Mouse (Mus musculus) retina, postnatal 1 day (tissue): ENCODE data around the gene Ttll11.

Experiments
- DNase-seq: peaks from one replicate; pipeline ENCODE4 v3.0.0-alpha.2; 2012

Ttll11 gene

DNA sequence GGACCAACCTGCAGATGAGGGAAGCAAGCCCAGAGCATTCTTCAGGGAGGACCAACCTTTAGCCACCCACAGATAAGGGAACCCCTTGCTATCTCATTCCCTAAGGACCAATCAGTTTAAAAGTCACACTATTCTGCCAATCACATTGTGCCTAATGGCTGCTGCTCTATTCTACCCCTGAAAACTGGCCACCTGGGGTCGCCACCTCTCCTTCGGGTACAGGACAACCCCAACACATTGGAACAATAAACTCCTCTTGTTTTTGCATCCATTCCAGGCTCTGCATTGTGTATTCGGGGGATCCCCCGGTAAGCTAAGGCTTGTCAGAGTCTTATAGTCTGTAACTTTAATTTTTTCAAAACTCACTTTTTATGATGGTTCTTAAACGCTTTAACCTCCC, 218.3 kb downstream of the Ttll11 start:
- no peak for DNase-seq

DNA sequence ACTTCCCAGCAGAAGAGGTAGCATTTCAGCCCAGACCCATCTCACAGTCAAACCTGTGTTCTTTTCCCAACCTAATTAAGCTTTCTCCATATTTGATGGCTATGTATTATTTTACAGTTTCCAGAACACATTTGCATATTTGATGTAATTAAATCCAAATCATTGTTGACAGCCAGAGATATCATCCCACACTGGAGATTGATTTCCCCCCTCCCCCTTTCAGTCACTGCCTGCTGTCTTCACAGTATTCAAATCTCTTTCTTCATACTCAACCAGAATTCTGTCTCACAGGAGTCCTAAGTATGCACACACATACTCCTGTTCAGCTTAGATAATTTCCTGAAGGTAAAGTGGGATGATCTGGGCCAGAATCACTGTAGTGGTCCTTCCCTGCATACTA, 218.8 kb downstream of the Ttll11 start:
- DNase-seq = peak; percentile 69

DNA sequence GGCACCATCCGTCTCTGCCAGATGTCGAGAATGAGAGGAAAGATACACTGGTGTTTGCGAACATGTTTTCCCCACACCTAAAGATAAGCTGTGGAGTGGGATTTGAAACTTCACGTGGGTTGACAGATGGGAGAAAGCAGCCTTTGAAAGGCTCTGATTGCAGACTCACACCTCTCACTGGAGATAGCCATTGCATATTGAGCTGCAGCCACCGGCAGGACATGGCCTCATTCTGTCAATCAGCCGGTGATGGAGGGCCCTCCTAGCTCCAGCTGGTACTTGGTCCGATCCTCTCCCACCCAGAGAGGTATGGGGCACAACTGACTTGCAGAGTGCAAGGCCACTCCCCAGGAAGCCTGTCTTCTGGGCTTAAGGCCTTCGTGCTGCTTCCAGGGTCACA, 219.4 kb downstream of the Ttll11 start:
- DNase-seq = peak; percentile 82

DNA sequence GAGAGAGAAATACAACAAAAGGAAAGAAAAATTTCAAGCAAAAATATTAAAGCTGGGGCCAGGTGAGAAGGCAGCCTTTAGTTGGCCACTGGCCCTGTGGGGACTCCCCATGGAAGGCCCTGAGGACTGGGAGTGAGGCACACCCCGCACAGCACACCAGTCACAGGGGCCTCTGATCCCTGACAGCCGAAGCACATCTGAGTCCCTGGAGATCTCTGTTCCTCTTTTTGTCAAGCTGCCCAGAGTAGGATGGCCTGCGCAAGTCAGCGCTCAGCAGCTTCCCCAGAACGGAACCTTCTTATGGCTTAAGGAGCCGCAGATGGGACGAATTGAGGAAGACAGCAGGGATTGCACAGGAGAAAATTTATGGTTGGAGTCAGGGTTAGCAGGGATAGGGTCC, 223.2 kb downstream of the Ttll11 start:
- no peak for DNase-seq

GRCm38 (mm10) chr2:35751781-35752505, 227.8 kb downstream of the Ttll11 start:
- peak; percentile 43 for DNase-seq

DNA sequence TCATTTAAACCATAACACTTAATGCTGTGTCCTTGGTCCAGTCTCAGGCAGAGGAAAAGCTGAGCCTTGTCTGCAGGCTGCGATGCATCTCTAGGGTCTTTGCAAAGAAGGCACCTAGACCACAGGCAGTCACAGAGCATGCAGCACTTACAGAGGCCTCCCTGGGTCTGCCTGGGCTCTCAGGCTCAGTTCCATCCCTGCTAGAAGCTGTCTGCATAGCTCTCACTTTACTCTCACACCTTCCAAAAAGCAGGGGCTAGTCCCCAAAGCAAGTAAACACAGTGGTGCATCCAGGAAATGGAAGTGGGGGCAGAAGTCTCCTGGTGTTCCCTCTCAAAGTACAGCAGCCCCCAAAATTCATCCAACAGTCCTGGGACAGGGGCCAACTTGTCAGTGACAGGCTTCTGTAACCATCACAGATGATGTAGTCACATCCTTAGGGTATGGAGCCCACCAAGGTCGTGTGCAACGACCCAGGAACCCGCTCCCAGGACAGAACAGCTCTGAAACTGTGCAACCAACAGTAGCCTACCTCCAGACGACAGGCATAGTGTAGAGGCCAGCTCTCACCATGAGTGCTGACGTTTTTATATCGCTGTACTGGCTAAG, 229.1 kb downstream of the Ttll11 start:
- no peak for DNase-seq

DNA sequence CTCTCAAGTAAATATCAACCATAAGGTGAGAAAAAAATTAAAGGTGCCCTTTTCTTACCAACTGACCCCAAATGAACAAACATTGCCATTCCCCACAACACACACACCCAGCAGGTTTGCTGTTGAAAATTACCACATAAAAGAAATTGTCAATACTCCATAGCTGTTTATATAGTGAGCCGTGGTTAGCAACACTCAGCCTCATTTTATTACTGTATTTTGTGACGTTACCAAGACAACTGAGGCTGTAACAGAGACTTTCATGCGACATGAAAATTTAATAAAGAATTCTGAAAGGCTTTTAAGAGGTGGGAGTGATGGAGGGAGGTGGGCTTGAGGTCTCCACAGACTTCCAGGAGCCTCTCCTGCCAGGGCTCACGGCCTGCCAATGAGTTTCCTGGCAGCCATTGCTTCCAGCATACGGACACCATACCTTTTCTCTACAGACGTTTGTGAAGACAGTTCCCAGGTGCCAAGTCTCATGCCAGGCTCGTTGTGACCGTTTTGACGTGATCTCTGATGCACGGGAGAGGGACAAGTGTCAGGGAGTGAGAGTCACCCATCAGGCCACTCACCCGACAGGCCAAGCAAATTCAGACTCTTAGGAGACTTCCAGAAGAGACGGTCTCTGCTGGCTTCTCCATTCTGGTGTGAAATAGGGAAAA, 232.2 kb downstream of the Ttll11 start:
- no peak for DNase-seq

DNA sequence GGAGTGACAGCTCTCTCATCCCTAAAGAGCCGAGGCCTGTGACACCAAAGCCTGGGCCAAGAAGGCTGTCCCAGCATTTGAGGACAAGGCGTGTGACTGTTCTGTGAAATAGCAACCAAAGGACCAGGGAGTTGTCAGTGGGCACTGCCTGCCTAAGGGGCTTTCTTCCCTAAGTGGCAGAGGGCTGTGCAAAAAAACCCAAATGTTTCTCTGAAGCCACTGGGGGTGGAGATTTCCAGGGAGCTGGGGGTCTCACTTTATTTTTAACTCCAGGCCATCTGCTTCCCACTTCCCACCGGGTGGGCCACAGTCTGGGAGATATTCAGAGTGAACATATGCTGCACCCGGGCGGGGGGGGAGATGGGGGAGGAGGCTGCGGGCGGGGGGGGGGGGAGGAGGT, 233.1 kb downstream of the Ttll11 start:
- peak; percentile 65 for DNase-seq

- no peak for DNase-seq
Measured at GRCm38 (mm10) chr2:35745876-35746275, 233.8 kb downstream of the Ttll11 start.

DNA sequence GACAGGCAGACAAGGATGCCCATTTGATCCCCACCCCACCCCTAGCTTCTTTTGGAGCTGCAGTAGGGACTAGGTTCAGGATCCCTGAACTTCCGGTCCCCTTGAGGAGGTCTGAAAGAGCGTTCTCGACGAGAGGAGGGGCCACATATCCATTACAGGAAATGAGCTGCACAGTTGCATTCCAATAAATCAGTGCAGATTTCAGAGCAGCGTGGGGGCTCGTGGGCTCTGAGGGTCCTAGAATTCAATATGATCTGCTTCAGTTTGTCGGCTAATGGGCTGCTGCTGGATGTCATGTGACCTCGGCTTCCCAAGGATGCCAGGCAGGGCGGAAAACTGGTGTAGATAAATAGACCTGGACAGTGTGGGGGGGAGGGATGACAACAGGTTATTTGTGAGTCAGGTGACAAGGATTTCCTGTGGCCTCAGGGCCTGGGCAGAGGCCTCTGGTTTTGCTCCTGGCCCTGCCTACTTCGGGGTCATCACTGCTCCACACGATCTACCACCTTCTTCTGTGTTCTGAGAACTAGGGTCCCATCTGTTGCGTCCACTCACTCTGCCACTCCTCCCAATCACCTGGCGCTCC, 240.0 kb downstream of the Ttll11 start:
- DNase-seq = no peak

DNA sequence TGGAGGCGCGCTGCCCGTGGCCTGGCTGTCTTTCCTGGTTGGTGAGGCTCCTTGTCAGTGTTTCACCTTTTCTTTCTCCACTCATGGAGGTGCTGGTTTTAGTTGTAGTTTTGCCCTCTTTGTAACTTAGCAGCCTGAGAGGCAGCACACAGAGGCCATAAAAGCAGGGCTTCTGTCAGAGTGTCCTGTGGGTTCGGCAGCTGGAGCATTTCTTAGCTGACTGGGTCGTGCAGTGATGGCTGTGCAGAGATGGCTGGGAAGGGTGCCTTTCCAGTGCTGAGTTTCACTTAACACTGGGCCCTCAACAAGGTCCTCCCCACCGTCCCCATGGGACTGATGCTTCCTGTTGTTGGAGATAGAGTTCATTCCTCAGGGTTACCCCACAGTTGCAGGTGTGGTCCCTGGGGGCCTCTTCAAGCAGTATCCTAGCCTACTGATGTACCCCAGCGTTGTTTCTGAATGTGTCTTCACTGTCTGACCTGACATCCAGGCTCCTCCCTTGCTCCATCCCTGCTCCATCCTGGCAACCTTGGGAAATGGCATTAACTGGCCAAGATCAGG, 242.2 kb downstream of the Ttll11 start:
- no peak for DNase-seq

DNA sequence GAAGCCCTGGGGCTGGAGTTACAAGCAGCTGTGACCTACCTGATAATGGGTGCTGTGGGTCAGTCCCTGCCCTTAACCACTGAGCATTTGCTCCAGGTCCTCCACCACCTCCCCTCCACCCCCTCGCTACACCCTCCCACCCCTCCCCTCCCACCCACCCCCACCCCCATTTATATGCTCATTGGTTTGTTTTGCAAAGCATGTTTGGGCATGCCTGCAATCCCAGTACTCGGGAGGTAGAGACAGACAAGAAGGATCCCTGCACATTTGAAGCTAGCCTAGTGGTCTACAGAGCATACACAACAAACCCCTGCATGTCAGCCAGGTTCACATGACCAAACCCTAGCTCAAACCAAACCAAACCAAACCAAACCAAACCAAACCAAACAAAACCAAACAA, 243.7 kb downstream of the Ttll11 start:
- no peak for DNase-seq

DNA sequence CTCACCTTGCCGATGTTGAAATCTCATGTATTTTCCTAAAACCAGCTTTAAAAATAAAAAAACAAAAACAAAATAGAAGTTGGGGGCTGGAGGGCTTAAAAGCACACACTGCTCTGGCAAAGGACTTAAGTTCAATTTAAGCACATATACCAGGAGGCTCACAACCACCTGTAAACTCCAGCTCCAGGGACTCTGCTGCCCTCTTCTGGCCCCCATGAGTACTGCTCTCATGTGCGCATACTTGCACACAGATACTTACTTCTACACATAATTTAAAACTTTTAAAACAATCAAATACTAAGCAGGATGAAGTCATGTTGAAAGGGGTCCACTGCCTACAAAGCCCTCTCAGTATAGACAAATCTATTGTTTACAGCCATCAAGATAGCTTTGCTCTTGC, 244.7 kb downstream of the Ttll11 start:
- no peak for DNase-seq

DNA sequence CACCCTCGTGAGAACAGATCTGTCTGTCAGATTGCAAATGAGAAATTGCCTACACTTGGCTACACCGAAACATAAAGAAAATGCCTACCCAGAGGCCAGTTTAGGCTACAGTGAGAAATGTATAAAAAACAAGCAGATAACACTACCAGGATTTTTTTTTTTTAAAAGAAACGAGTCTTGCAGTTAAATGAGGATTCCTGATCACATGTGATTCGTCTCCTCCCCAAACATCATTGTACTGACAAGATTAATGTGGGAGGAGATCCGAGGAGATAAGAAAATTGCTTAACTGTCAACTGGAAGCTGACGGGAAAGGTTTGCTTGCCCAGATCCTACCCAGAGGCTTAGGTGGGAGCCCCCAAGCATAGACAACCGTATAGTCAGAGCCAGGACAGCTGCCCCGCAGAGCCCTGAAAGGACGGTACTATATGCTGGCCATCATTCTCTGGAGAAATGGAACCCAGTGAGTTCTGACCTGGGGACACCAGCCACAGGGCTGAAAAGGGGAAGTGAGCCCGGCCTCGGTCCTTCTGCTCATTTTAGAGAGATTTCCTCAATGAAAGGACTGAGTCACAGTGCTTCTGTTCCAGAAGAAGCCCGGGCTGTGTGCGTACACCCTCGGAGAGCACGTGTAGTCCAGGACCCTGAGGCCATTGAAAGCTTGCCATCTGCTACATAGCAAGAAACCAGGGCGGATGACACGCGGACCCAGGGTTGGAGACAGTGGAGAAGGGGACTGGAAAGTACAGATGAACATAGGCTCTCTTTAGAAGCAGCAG, 247.9 kb downstream of the Ttll11 start:
- peak; percentile 66 for DNase-seq

- DNase-seq = no peak
Measured at GRCm38 (mm10) chr2:35729077-35730065, 250.3 kb downstream of the Ttll11 start.

DNA sequence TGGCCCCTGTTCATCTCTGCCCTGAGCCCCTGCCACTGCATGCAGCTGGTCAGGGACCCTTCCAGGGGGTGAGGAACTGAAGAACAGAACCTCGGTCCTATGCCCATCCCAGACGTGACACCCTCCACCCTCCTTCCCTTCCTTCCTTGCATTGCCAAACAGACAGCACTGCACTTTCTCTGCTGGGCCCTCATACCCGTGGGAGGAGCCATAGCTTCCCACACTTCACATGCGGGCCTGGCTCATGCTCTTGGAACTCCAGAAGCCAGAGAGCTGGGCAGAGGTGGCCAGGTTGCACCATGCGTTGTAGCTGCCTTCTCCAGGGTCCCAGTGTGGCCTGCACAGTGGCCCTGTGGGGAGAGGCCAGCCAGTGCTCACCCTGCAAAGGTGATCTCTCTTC, 251.1 kb downstream of the Ttll11 start:
- no peak for DNase-seq

- DNase-seq = no peak
Measured at GRCm38 (mm10) chr2:35723691-35724090, 256.0 kb downstream of the Ttll11 start.

GRCm38 (mm10) chr2:35723267-35723666, 256.4 kb downstream of the Ttll11 start:
- no peak for DNase-seq

DNA sequence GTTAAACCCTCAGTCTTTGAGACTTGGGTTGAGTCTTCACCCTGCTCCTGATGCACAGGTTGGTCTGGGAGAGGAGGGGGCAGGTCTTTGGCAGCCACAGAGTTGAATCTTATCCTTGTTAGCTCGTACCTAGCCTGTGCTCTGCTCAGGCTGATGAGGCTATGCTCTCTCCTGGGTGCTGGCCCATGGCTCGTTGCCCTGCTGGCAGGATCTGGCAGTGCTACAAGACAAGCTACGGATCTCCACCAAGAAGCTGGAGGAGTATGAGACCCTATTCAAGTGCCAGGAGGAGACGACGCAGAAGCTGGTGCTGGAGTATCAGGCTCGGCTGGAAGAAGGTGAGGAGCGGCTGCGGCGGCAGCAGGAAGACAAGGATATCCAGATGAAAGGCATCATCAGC, 256.9 kb downstream of the Ttll11 start:
- no peak for DNase-seq

DNA sequence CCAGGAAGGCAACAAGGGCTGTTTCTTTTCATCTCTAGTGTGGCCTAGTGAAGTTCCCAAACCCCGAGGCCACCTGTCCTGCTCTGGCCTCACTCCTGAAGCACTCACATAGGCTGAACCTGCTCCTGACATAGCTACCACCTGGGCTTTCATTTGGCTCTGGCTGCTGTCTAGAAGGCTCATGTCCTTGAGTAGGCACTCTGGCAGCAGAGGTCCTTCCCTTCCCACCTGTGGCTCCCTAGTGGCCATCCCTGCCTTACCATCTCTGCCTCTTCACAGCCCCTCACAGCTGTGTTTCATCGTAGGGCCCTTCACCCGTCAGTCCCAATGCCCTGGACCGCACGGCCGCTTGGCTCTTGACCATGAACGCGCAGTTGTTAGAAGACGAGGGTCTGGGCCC, 258.8 kb downstream of the Ttll11 start:
- DNase-seq = no peak

DNA sequence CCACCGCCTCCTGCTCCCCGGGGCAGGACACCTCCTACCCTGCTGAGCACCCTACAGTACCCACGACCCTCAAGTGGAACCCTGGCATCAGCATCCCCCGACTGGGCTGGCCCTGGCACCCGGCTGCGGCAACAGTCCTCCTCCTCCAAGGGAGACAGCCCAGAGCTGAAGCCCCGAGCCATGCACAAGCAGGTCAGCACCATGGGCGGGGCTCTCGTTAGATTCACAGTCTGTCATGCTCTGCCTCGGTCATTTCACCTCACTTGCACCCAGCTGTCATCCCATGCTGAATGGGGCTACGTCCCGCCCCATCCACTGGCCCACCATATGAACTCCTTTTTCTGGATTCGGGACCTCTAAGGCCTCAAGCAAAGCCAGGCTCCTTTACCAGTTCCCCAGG, 259.2 kb downstream of the Ttll11 start:
- DNase-seq = no peak

DNA sequence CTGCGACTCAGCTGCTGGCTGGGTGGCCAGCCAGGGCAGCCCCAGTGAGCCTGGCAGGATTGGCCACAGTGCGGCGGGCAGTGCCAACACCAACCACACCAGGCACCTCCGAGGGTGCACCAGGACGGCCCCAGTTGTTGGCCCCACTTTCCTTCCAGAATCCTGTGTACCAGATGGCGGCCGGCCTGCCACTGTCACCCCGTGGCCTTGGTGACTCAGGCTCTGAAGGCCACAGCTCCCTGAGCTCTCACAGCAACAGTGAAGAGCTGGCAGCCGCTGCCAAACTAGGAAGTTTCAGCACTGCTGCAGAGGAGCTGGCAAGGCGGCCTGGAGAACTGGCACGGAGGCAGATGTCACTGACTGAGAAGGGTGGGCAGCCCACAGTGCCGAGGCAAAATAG, 259.6 kb downstream of the Ttll11 start:
- DNase-seq = no peak
